Mouse (Mus musculus) megakaryocyte progenitor cell, adult 5-6 weeks (primary cell): ENCODE data around the gene Rgs7. TPM values are rescaled to one million over a fixed set of nuclear protein-coding genes. Genes with fewer than 3 reads are reported as not detected.

ENCODE experiments used
- ATAC-seq: replicated peaks from 2 replicates; pipeline ENCODE4 v1.8.0; 2016; ENCODE audit warnings: mild to moderate bottlenecking, moderate TSS enrichment, inconsistent platforms; ENCODE audit not compliant: poor library complexity
- total RNA-seq, 2 experiments: library from RNA; stranded (forward) in 1 of 2; stranded (reverse) in 1 of 2; fragments of 157-497, 149-512 nt in 1 of 2; fragments of 200-1000 nt in 1 of 2; gene quantifications; 2 replicates each; pipeline versions ENCODE4 v1.2.3 to v1.2.4; 2015 to 2017

Rgs7 gene
- total RNA-seq, 2 experiments from 2014 or later, result not detected

DNA sequence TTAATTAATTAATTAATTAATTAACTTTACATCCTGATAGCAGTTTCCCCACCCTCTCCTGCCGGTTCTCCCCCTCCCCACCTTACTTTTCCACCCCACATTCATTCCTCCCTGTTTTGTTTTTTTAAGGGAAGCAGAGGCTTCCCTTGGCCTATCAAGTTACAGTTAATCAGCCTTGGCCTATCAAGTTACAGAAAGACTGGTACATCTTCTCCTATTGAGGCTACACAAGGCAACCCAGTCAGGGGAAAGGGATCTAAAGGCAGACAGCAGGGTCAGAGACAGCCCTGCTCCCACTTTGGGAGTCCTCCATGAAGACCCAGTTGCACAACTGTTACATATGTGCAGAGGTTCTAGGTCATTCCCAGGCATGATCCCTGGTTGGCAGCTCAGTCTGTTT is 175.0 kb downstream of the Rgs7 start:
- no peak for ATAC-seq

DNA sequence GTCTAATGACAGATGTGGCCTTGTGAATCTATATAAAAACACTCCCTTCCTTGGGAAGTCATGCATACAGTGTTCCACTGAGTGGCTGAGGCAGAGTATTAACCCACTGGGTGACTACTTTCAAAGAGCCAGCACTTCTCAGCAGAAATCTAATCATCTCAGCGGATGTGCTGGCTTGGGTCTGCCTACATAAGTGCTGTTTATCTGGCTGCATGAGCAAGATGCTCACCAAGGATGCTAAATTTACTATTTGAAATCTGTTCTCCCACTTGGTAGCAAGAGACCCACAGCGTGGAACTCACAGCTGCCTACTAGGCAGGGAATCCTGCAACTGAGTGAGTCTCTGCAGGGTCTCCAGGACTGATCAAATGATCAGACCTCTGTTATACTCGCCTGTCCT is 184.7 kb downstream of the Rgs7 start:
- no peak for ATAC-seq

- ATAC-seq, result no peak
Observed at GRCm38 (mm10) chr1:175300895-175301294, 191.4 kb downstream of the Rgs7 start.

DNA sequence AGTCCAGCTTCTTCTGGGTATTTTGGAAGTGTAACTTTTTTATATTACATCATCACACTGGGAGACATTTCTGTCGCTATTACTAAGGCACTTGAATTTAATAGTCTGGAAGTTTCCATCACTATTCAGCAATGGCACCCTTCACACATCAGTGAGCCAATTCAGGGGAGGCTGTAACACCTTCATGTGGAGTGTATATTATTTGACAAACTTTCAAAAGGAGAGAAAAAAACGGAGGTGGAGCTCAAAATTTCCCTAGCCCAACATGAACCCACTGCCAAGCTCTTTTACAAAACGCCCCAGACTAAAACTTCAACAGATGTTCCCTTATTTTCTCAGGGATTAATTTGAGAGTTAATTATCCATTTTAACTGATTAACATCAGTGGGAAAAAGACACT is 191.9 kb downstream of the Rgs7 start:
- no peak for ATAC-seq

GRCm38 (mm10) chr1:175299603-175300397 is 192.5 kb downstream of the Rgs7 start:
- no peak for ATAC-seq

GRCm38 (mm10) chr1:175296906-175297305 is 195.4 kb downstream of the Rgs7 start:
- no peak for ATAC-seq

DNA sequence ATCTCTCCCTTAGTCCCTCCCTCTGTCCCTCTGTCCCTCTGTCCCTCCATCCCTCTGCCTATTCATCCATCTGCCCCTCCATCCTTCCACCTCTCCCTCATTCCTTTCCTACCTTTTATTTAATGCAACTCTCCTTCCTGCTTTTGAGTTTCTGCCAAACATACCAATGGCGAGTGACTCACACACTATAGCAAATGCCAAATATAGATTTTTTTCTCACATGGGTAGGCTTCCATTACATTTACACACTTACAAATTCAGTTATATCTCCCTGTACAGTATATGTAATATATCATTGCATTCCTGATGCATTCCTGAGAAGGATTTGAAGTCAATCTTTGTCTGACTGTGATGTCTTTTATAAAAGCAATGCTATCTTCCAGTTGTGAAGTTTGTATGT is 202.2 kb downstream of the Rgs7 start:
- ATAC-seq, result no peak

GRCm38 (mm10) chr1:175262341-175262740 is 230.0 kb downstream of the Rgs7 start:
- no peak for ATAC-seq

GRCm38 (mm10) chr1:175259374-175259773 is 232.9 kb downstream of the Rgs7 start:
- ATAC-seq, result no peak

GRCm38 (mm10) chr1:175255224-175255623 is 237.1 kb downstream of the Rgs7 start:
- ATAC-seq, result no peak

DNA sequence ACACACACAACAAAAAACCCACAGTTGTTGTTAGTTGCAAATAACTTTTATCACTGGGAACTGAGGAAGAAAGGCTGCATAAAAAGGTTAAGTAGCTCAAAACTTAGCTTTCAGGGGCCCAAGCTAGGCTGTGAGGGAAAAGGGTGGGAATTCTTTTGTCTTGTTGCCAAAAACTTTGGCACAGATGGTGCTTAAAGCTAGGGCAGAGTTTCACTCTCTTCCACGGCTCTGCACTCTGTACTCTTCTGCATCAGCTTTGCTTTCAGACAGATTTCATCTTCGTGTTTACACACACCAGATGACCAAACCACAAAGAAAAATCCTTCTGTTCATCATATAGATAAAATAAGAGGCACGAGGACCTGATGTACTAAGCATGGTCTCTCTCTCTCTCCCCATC is 237.6 kb downstream of the Rgs7 start:
- ATAC-seq, result no peak

- no peak for ATAC-seq
Observed at GRCm38 (mm10) chr1:175242135-175242534, 250.2 kb downstream of the Rgs7 start.

DNA sequence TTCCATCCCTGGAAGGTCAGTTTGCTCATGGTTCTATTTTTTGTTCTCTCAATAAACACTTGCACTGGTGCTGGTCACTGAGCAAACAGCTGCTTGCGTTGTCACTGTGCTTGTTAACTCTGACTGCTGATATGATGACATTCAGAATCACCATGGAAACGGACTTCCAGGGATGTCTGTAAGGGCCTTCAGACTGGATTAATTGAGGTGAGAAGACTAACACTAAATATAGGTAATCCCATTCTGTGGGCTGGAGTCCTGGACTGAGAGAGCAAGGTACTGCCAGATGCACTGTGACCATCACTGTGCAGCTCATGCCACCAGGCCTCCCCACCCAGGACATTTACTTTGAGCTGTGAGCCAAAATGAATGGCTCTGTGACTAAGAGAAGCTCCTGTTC is 252.2 kb downstream of the Rgs7 start:
- no peak for ATAC-seq

GRCm38 (mm10) chr1:175221593-175222500 is 270.5 kb downstream of the Rgs7 start:
- ATAC-seq, result no peak

DNA sequence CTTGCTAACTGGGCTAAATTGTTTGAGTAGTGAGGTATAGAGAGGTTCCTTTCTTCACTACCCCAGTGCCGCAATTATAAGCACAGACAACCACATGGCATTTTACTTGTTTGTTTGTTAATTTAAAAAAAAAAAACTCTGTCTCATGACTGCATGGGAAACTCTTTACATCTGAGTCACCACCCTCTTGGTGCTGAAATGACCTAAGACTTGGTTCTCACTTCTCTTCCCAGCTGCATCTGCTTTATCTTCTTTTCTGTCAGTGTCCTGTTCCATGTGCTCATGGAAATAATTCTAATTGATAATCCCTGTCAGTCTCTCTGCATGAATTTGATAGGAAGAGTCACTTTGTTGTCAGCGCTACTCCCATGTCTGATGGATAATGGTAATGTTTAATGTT is 272.7 kb downstream of the Rgs7 start:
- ATAC-seq, result no peak

DNA sequence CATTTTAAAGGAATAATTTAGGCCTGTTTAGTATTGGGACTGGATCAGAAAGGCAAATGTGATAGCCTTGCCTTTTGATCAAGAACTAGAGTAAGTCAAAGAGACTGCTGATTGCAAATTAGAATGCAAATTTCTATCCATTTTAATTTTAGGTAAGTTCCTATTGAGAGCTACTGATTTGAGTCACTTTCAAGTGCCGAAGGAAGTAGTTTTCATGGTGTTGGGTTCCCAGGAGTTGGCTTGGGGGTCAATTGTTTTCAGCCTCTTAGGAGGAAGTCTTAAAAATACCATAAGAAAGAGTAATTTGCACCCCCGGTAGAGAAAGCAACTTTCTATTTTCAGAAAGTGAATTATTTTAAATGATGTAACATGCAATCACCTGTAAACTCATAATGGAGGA is 285.3 kb downstream of the Rgs7 start:
- no peak for ATAC-seq

- no peak for ATAC-seq
Observed at GRCm38 (mm10) chr1:175205633-175206032, 286.7 kb downstream of the Rgs7 start.

GRCm38 (mm10) chr1:175203544-175203943 is 288.8 kb downstream of the Rgs7 start:
- no peak for ATAC-seq

DNA sequence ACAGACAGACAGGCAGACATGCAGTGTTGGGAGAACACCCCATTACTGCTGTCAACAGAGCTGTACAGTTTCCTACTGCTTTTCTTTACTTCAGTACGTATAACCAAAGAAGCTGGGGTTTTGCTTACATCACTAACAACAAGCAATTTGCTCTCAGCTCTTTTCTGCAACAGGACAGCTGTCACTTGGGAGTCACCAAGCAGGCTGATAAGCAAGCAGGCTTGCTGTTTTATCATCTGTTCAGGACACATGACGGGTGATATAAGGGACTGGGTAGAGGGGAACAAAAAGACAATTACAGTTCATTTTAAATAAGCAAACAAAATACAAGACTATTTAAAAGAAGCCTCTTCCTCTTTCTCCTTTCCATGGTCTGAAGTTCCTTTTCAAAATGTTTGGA is 289.4 kb downstream of the Rgs7 start:
- no peak for ATAC-seq

GRCm38 (mm10) chr1:175198881-175199280 is 293.4 kb downstream of the Rgs7 start:
- ATAC-seq, result no peak

- no peak for ATAC-seq
Observed at GRCm38 (mm10) chr1:175195806-175196205, 296.5 kb downstream of the Rgs7 start.

GRCm38 (mm10) chr1:175188186-175188585 is 304.1 kb downstream of the Rgs7 start:
- ATAC-seq, result no peak
